Mouse (Mus musculus) heart, adult 2 months (tissue): ENCODE measurements around the gene Pitpnm3.

Experiments used
- CTCF ChIP-seq: fragments of 200-600 bp; IDR thresholded peaks from 2 replicates; pipeline ENCODE4 v1.8.1; 2022; ENCODE audit warnings: antibody characterized with exemption, mild to moderate bottlenecking, moderate library complexity
- EP300 ChIP-seq: fragments of 200-500 bp; IDR thresholded peaks from 2 replicates; pipeline ENCODE4 v1.6.1; 2011; ENCODE audit warnings: low read depth, low read length, control low read depth; ENCODE audit not compliant: insufficient read depth
- POLR2A ChIP-seq: fragments of 200-500 bp; IDR thresholded peaks from 2 replicates; pipeline ENCODE4 v1.6.1; 2011; ENCODE audit warnings: mild to moderate bottlenecking, low read depth, low read length, control low read depth; ENCODE audit not compliant: insufficient read depth

GRCm38 (mm10) chr11:72094442-72094841 is 41.1 kb downstream of the Pitpnm3 start:
- TF ChIP-seq CTCF (no peak), POLR2A (no peak), EP300 (no peak)
